Mouse (Mus musculus): ENCODE measurements around the gene Cep170.

The Cep170 gene

GRCm38 (mm10) chr1:176753861-176754718 lies 59.8 kb downstream of the Cep170 start:
- no peak for DNase-seq (ENCODE audit: low spot score in 2 of 2)

- DNase-seq (ENCODE audit: low spot score in 2 of 2) = no peak
Measured at GRCm38 (mm10) chr1:176749708-176750107, 64.2 kb downstream of the Cep170 start.

- no peak for DNase-seq (ENCODE audit: low spot score in 2 of 2)
Measured at GRCm38 (mm10) chr1:176732834-176733233, 81.0 kb downstream of the Cep170 start.

- no peak for DNase-seq (ENCODE audit: low spot score in 2 of 2)
Measured at GRCm38 (mm10) chr1:176730528-176730927, 83.3 kb downstream of the Cep170 start.

GRCm38 (mm10) chr1:176727372-176727771 lies 86.5 kb downstream of the Cep170 start:
- DNase-seq (ENCODE audit: low spot score in 2 of 2) = no peak

- no peak for DNase-seq (ENCODE audit: low spot score in 2 of 2)
Measured at GRCm38 (mm10) chr1:176724771-176725170, 89.1 kb downstream of the Cep170 start.

GRCm38 (mm10) chr1:176723858-176724713 lies 89.8 kb downstream of the Cep170 start:
- DNase-seq (ENCODE audit: low spot score in 2 of 2) = no peak

GRCm38 (mm10) chr1:176712436-176712835 lies 101.4 kb downstream of the Cep170 start:
- peak in 1 of 2 experiments; percentile 16 for DNase-seq (ENCODE audit: low spot score in 2 of 2)

- no peak for DNase-seq (ENCODE audit: low spot score in 2 of 2)
Measured at GRCm38 (mm10) chr1:176700226-176700625, 113.6 kb downstream of the Cep170 start.

GRCm38 (mm10) chr1:176699793-176700192 lies 114.1 kb downstream of the Cep170 start:
- peak in 1 of 2 experiments; percentile 62 for DNase-seq (ENCODE audit: low spot score in 2 of 2)

GRCm38 (mm10) chr1:176698647-176699046 lies 115.2 kb downstream of the Cep170 start:
- DNase-seq (ENCODE audit: low spot score in 2 of 2) = peak in 1 of 2 experiments; percentile 17

GRCm38 (mm10) chr1:176697091-176697490 lies 116.8 kb downstream of the Cep170 start:
- DNase-seq (ENCODE audit: low spot score in 2 of 2) = no peak

GRCm38 (mm10) chr1:176691101-176691500 lies 122.8 kb downstream of the Cep170 start:
- no peak for DNase-seq (ENCODE audit: low spot score in 2 of 2)

GRCm38 (mm10) chr1:176688251-176688880 lies 125.5 kb downstream of the Cep170 start:
- no peak for DNase-seq (ENCODE audit: low spot score in 2 of 2)

All from left cerebral cortex, adult 9 months (tissue).